Mouse (Mus musculus) large intestine, adult 2 months (tissue): ENCODE measurements around the gene Vwa5b1. TPM values are rescaled to one million over a fixed set of nuclear protein-coding genes. Genes with fewer than 3 reads are reported as not detected.

Source experiments
- DNase-seq: peaks from one replicate; pipeline ENCODE4 v3.0.0-alpha.2; 2012; ENCODE audit warnings: low read depth, low spot score
- WGBS: fragments of 180-500 bp; shearing (Covaris S2); methylation state at CpG from one replicate; pipeline ENCODE4 v1.1.7; 2018; 5-methylcytosine and 5-hydroxymethylcytosine counted together
- polyA plus RNA-seq: library from polyadenylated mRNA; depleted of rRNA; stranded (reverse); fragments of >200 nt; gene quantifications from 2 replicates; pipeline ENCODE4 v1.2.3, GENCODE M21; 2012; rRNA removed

Vwa5b1 gene
- polyA plus RNA-seq, 1 experiment = 0.11 TPM

GRCm38 (mm10) chr4:138537210-138538083 is 98.2 kb downstream of the Vwa5b1 start:
- DNase-seq = no peak
- WGBS = 20% methylated on average over 10 of the region's 10 CpGs

- 88% methylated on average over 12 of the region's 12 CpGs for WGBS
- no peak for DNase-seq
Observed at GRCm38 (mm10) chr4:138535610-138536009, 100.1 kb downstream of the Vwa5b1 start.

GRCm38 (mm10) chr4:138533877-138534276 is 101.8 kb downstream of the Vwa5b1 start:
- WGBS = 94% methylated on average over 2 of the region's 2 CpGs
- no peak for DNase-seq

GRCm38 (mm10) chr4:138531761-138532160 is 103.9 kb downstream of the Vwa5b1 start:
- WGBS = 69% methylated on average over 2 of the region's 2 CpGs
- no peak for DNase-seq

GRCm38 (mm10) chr4:138530011-138530410 is 105.7 kb downstream of the Vwa5b1 start:
- DNase-seq = no peak
- 88% methylated on average over 6 of the region's 6 CpGs for WGBS

- no peak for DNase-seq
- WGBS = 92% methylated on average over 4 of the region's 4 CpGs
Observed at GRCm38 (mm10) chr4:138525684-138526083, 110.0 kb downstream of the Vwa5b1 start.

GRCm38 (mm10) chr4:138524769-138525168 is 110.9 kb downstream of the Vwa5b1 start:
- DNase-seq = no peak
- WGBS = 76% methylated on average over 9 of the region's 9 CpGs

- DNase-seq = no peak
- WGBS = 44% methylated on average over 7 of the region's 7 CpGs
Observed at GRCm38 (mm10) chr4:138523775-138524174, 111.9 kb downstream of the Vwa5b1 start.

GRCm38 (mm10) chr4:138522296-138522695 is 113.4 kb downstream of the Vwa5b1 start:
- no peak for DNase-seq
- 19% methylated on average over 7 of the region's 7 CpGs for WGBS

- 69% methylated on average over 9 of the region's 9 CpGs for WGBS
- DNase-seq = no peak
Observed at GRCm38 (mm10) chr4:138517153-138517789, 118.4 kb downstream of the Vwa5b1 start.

- no peak for DNase-seq
- WGBS = 28% methylated on average over 3 of the region's 3 CpGs
Observed at GRCm38 (mm10) chr4:138516448-138516847, 119.2 kb downstream of the Vwa5b1 start.

Other genes starting within 250 kb of the Vwa5b1 start
- gene Fam43b, start 239.4 kb downstream of the Vwa5b1 start, polyA plus RNA-seq = not detected in 2 replicates
- gene Mul1, start 201.2 kb downstream of the Vwa5b1 start, polyA plus RNA-seq = 24.1 and 29.6 TPM in 2 replicates
- gene Camk2n1, start 181.6 kb downstream of the Vwa5b1 start, polyA plus RNA-seq = 16.4 and 19.0 TPM in 2 replicates
- gene Pla2g2c, start 88.9 kb upstream of the Vwa5b1 start, polyA plus RNA-seq = 0.27 and 0.45 TPM in 2 replicates
- 2.5 and 2.6 TPM in 2 replicates for gene Ubxn10, start 101.3 kb upstream of the Vwa5b1 start, polyA plus RNA-seq
- gene Pla2g2f, start 121.7 kb upstream of the Vwa5b1 start, polyA plus RNA-seq = 22.1 and 34.0 TPM in 2 replicates
- 8.8 and 10.3 TPM in 2 replicates for gene Pla2g2d, start 139.9 kb upstream of the Vwa5b1 start, polyA plus RNA-seq
- 35.3 and 72.0 TPM in 2 replicates for gene Pla2g5, start 227.6 kb upstream of the Vwa5b1 start, polyA plus RNA-seq
- gene Gm13030, start 238.1 kb upstream of the Vwa5b1 start, polyA plus RNA-seq = not detected in 2 replicates
- gene Pla2g2e, start 242.1 kb upstream of the Vwa5b1 start, polyA plus RNA-seq = 0.63 and 0.67 TPM in 2 replicates